Mouse (Mus musculus): ENCODE measurements at regions not wholly inside any gene's neighbourhood (a gene's known extent, or its start where the extent isn't known, plus 50 kb on each side); places are given as distances from the start of the nearest gene placed in this dataset.
A peak's percentile ranks its signal among the peaks of the same experiment; 100 is the strongest.

- no peaks in the 10 kb centered on the region for H3K9me3 ChIP-seq (ENCODE audit: control insufficient read depth, low read length)
- H3K9ac ChIP-seq (ENCODE audit: low read depth, low read length): no peak overlapping the region
- 52% methylated on average over 3 of the region's 3 CpGs for WGBS
- H3K27me3 ChIP-seq (replicated peaks; ENCODE audit: control insufficient read depth, insufficient read depth, low read length): no peaks in the 10 kb centered on the region
- no peaks in the 10 kb centered on the region for H3K4me1 ChIP-seq (replicated peaks; ENCODE audit: control insufficient read depth, insufficient read depth, low read length)
- DNase-seq (ENCODE audit: low spot score): no peak
- no peak overlapping the region for H3K4me3 ChIP-seq (ENCODE audit: low read depth, low read length)
- H3K27ac ChIP-seq (ENCODE audit: low read depth, low read length): no peak overlapping the region
- ATAC-seq (replicated peaks; ENCODE audit: low FRiP score): no peak
- no peak overlapping the region for H3K4me2 ChIP-seq
- H3K36me3 ChIP-seq (ENCODE audit: control insufficient read depth, insufficient read depth, low read length): no peaks in the 10 kb centered on the region
These were observed 79.1 kb downstream of the Cyp26b1 start for GRCm38 (mm10) chr6:84514623-84515022.

- ATAC-seq (replicated peaks; ENCODE audit: low FRiP score): no peak
- Histone ChIP-seq H3K4me1 (replicated peaks; ENCODE audit: control insufficient read depth, insufficient read depth, low read length) (no peaks in the 10 kb centered on the region), H3K9ac (ENCODE audit: low read depth, low read length) (no peak overlapping the region), H3K4me2 (no peak overlapping the region), H3K9me3 (ENCODE audit: control insufficient read depth, low read length) (no peaks in the 10 kb centered on the region), H3K27ac (ENCODE audit: low read depth, low read length) (no peak overlapping the region), H3K27me3 (replicated peaks; ENCODE audit: control insufficient read depth, insufficient read depth, low read length) (no peaks in the 10 kb centered on the region), H3K36me3 (ENCODE audit: control insufficient read depth, insufficient read depth, low read length) (no peaks in the 10 kb centered on the region), H3K4me3 (ENCODE audit: low read depth, low read length) (no peak overlapping the region)
- DNase-seq (ENCODE audit: low spot score): no peak
- 84% methylated on average over 3 of the region's 3 CpGs for WGBS
These were observed 85.1 kb downstream of the Cyp26b1 start for GRCm38 (mm10) chr6:84508598-84508997.

- H3K4me2 ChIP-seq: no peak overlapping the region
- no peak for DNase-seq (ENCODE audit: low spot score)
These were observed 87.0 kb downstream of the Cyp26b1 start for GRCm38 (mm10) chr6:84506675-84507074.

GRCm38 (mm10) chr6:84500255-84500886 lies 93.3 kb downstream of the Cyp26b1 start:
- H3K9me3 ChIP-seq (ENCODE audit: control insufficient read depth, low read length): no peaks in the 10 kb centered on the region
- 22% methylated on average over 13 of the region's 13 CpGs for WGBS
- DNase-seq (ENCODE audit: low spot score) (no peak), ATAC-seq (replicated peaks; ENCODE audit: low FRiP score) (peak; percentile 54)
- no peak overlapping the region for H3K4me3 ChIP-seq (ENCODE audit: low read depth, low read length)
- H3K9ac ChIP-seq (ENCODE audit: low read depth, low read length): no peak overlapping the region
- H3K27ac ChIP-seq (ENCODE audit: low read depth, low read length): no peak overlapping the region
- no peaks in the 10 kb centered on the region for H3K4me1 ChIP-seq (replicated peaks; ENCODE audit: control insufficient read depth, insufficient read depth, low read length)
- H3K36me3 ChIP-seq (ENCODE audit: control insufficient read depth, insufficient read depth, low read length): no peaks in the 10 kb centered on the region
- H3K4me2 ChIP-seq: no peak overlapping the region; the same call in 1 of the 2 replicates
- no peaks in the 10 kb centered on the region; the same call in 1 of the 2 replicates for H3K27me3 ChIP-seq (replicated peaks; ENCODE audit: control insufficient read depth, insufficient read depth, low read length)

More at GRCm38 (mm10) chr6:84506675-84507074, 87.0 kb downstream of the Cyp26b1 start:
- no peak overlapping the region for H3K4me3 ChIP-seq (ENCODE audit: low read depth, low read length)
- no peaks in the 10 kb centered on the region for H3K36me3 ChIP-seq (ENCODE audit: control insufficient read depth, insufficient read depth, low read length)
- no peak overlapping the region for H3K27ac ChIP-seq (ENCODE audit: low read depth, low read length)
- WGBS: 24% methylated on average over 1 of the region's 1 CpGs
- no peaks in the 10 kb centered on the region for H3K27me3 ChIP-seq (replicated peaks; ENCODE audit: control insufficient read depth, insufficient read depth, low read length)
- no peaks in the 10 kb centered on the region for H3K9me3 ChIP-seq (ENCODE audit: control insufficient read depth, low read length)
- no peak for ATAC-seq (replicated peaks; ENCODE audit: low FRiP score)
- H3K4me1 ChIP-seq (replicated peaks; ENCODE audit: control insufficient read depth, insufficient read depth, low read length): no peaks in the 10 kb centered on the region
- no peak overlapping the region for H3K9ac ChIP-seq (ENCODE audit: low read depth, low read length)

- ATAC-seq (replicated peaks; ENCODE audit: low FRiP score): no peak
- Histone ChIP-seq H3K36me3 (ENCODE audit: control insufficient read depth, insufficient read depth, low read length) (no peaks in the 10 kb centered on the region), H3K27me3 (replicated peaks; ENCODE audit: control insufficient read depth, insufficient read depth, low read length) (no peaks in the 10 kb centered on the region; the same call in 1 of the 2 replicates), H3K27ac (ENCODE audit: low read depth, low read length) (no peak overlapping the region), H3K4me3 (ENCODE audit: low read depth, low read length) (no peak overlapping the region), H3K9me3 (ENCODE audit: control insufficient read depth, low read length) (no peaks in the 10 kb centered on the region), H3K4me2 (no peak overlapping the region), H3K4me1 (replicated peaks; ENCODE audit: control insufficient read depth, insufficient read depth, low read length) (no peaks in the 10 kb centered on the region), H3K9ac (ENCODE audit: low read depth, low read length) (no peak overlapping the region)
- WGBS: 46% methylated on average over 9 of the region's 9 CpGs
- no peak for DNase-seq (ENCODE audit: low spot score)
These were observed 95.6 kb downstream of the Cyp26b1 start for GRCm38 (mm10) chr6:84498076-84498475.

- H3K9ac ChIP-seq (ENCODE audit: low read depth, low read length): no peak overlapping the region
These were observed 100.0 kb downstream of the Cyp26b1 start for GRCm38 (mm10) chr6:84493676-84494075.

GRCm38 (mm10) chr6:84493169-84493568 lies 100.5 kb downstream of the Cyp26b1 start:
- H3K27me3 ChIP-seq (replicated peaks; ENCODE audit: control insufficient read depth, insufficient read depth, low read length): no peaks in the 10 kb centered on the region
- H3K4me3 ChIP-seq (ENCODE audit: low read depth, low read length): no peak overlapping the region
- no peak overlapping the region for H3K27ac ChIP-seq (ENCODE audit: low read depth, low read length)
- H3K9ac ChIP-seq (ENCODE audit: low read depth, low read length): no peak overlapping the region
- DNase-seq (ENCODE audit: low spot score) (no peak), ATAC-seq (replicated peaks; ENCODE audit: low FRiP score) (no peak)
- no peak overlapping the region for H3K4me2 ChIP-seq
- H3K9me3 ChIP-seq (ENCODE audit: control insufficient read depth, low read length): no peaks in the 10 kb centered on the region
- H3K4me1 ChIP-seq (replicated peaks; ENCODE audit: control insufficient read depth, insufficient read depth, low read length): no peaks in the 10 kb centered on the region
- no peaks in the 10 kb centered on the region for H3K36me3 ChIP-seq (ENCODE audit: control insufficient read depth, insufficient read depth, low read length)
- WGBS: 77% methylated on average over 8 of the region's 8 CpGs

More at GRCm38 (mm10) chr6:84493676-84494075, 100.0 kb downstream of the Cyp26b1 start:
- Histone ChIP-seq H3K36me3 (ENCODE audit: control insufficient read depth, insufficient read depth, low read length) (no peaks in the 10 kb centered on the region), H3K27me3 (replicated peaks; ENCODE audit: control insufficient read depth, insufficient read depth, low read length) (no peaks in the 10 kb centered on the region), H3K27ac (ENCODE audit: low read depth, low read length) (no peak overlapping the region), H3K4me3 (ENCODE audit: low read depth, low read length) (no peak overlapping the region), H3K9me3 (ENCODE audit: control insufficient read depth, low read length) (no peaks in the 10 kb centered on the region), H3K4me1 (replicated peaks; ENCODE audit: control insufficient read depth, insufficient read depth, low read length) (no peaks in the 10 kb centered on the region), H3K4me2 (no peak overlapping the region)
- 65% methylated on average over 6 of the region's 6 CpGs for WGBS
- ATAC-seq (replicated peaks; ENCODE audit: low FRiP score) (no peak), DNase-seq (ENCODE audit: low spot score) (no peak)

GRCm38 (mm10) chr6:84492594-84492993 lies 101.1 kb downstream of the Cyp26b1 start:
- ATAC-seq (replicated peaks; ENCODE audit: low FRiP score) (no peak), DNase-seq (ENCODE audit: low spot score) (no peak)
- no peaks in the 10 kb centered on the region for H3K27me3 ChIP-seq (replicated peaks; ENCODE audit: control insufficient read depth, insufficient read depth, low read length)
- H3K27ac ChIP-seq (ENCODE audit: low read depth, low read length): no peak overlapping the region
- no peak overlapping the region for H3K4me2 ChIP-seq
- H3K9me3 ChIP-seq (ENCODE audit: control insufficient read depth, low read length): no peaks in the 10 kb centered on the region
- no peak overlapping the region for H3K9ac ChIP-seq (ENCODE audit: low read depth, low read length)
- no peaks in the 10 kb centered on the region for H3K36me3 ChIP-seq (ENCODE audit: control insufficient read depth, insufficient read depth, low read length)
- H3K4me3 ChIP-seq (ENCODE audit: low read depth, low read length): no peak overlapping the region
- 90% methylated on average over 2 of the region's 2 CpGs for WGBS
- H3K4me1 ChIP-seq (replicated peaks; ENCODE audit: control insufficient read depth, insufficient read depth, low read length): no peaks in the 10 kb centered on the region

GRCm38 (mm10) chr6:84491106-84491505 lies 102.6 kb downstream of the Cyp26b1 start:
- ATAC-seq (replicated peaks; ENCODE audit: low FRiP score): no peak
- no peaks in the 10 kb centered on the region for H3K4me1 ChIP-seq (replicated peaks; ENCODE audit: control insufficient read depth, insufficient read depth, low read length)
- no peak for DNase-seq (ENCODE audit: low spot score)
- H3K9ac ChIP-seq (ENCODE audit: low read depth, low read length): no peak overlapping the region
- no peaks in the 10 kb centered on the region for H3K36me3 ChIP-seq (ENCODE audit: control insufficient read depth, insufficient read depth, low read length)
- no peak overlapping the region for H3K4me3 ChIP-seq (ENCODE audit: low read depth, low read length)
- no peaks in the 10 kb centered on the region for H3K9me3 ChIP-seq (ENCODE audit: control insufficient read depth, low read length)
- H3K4me2 ChIP-seq: no peak overlapping the region
- H3K27ac ChIP-seq (ENCODE audit: low read depth, low read length): no peak overlapping the region
- no peaks in the 10 kb centered on the region for H3K27me3 ChIP-seq (replicated peaks; ENCODE audit: control insufficient read depth, insufficient read depth, low read length)
- WGBS: 69% methylated on average over 5 of the region's 5 CpGs
